Mouse (Mus musculus) kidney, adult 2 months (tissue): ENCODE measurements at regions not wholly inside any gene's neighbourhood (a gene's known extent, or its start where the extent isn't known, plus 50 kb on each side); places are given as distances from the start of the nearest gene placed in this dataset.

Experiments
- CTCF ChIP-seq: fragments of 200-500 bp; conservative IDR thresholded peaks from 2 replicates; pipeline ENCODE4 v1.5.1; 2011; ENCODE audit warnings: low read depth, mild to moderate bottlenecking, control low read depth, low read length, moderate library complexity, mixed read lengths; ENCODE audit not compliant: insufficient read depth, insufficient read length
- POLR2A ChIP-seq: fragments of 200-500 bp; IDR thresholded peaks from one replicate; pipeline ENCODE4 v1.6.1; 2011; ENCODE audit warnings: low read depth, low read length, control low read depth

GRCm38 (mm10) chr10:67777721-67778120 lies 134.7 kb downstream of the Zfp365 start:
- TF ChIP-seq CTCF = no peak
- no peak for TF ChIP-seq POLR2A
